Mouse (Mus musculus): ENCODE results near the gene Tmem89.

DNA sequence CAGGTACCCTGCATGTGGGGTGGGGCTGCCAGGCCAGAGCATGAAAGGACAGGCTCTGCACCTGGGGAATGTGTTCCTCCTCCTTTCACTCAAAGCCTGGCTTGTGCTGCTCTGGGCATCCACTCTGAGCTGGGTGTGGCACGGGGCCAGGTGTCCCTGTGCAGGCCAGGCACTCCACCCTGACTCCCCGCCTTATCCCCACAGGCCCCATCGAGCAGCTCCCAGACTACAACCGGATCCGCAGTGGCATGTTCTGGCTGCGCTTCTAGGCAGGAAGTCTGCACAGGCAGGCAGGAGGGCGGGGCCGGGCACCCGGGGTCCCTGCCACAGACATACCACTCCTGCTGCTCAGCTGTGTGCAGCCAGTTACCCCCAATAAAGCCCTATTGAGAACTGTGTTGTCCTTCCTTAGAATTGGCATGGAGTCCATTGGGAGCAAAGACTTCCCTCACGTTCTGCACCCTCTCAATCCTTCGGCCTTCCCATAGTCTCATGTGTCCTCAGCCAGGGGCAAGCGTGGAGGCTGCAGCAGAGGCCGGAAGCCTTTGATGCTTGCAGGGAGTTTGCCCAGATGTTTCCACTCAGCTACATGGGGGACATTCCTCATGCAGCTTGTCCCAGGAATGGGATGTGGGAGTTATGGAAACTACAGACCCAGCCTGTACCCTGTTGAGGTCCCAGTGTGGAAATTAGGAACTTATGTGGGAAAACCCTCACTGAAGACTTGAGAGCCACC, 35.0 kb downstream of the Tmem89 start:
- TF ChIP-seq POLR2A (IDR thresholded peaks at IDR 0.05; ENCODE audit: insufficient read depth, low read depth, low read length) = no peak
- TF ChIP-seq CTCF (IDR thresholded peaks at IDR 0.05) = no peak
- no peak for TF ChIP-seq EP300 (IDR thresholded peaks at IDR 0.05; ENCODE audit: insufficient read depth, low read depth, low read length)
